8 mouse cellular contexts compared by ENCODE assay signal in the genomic region with DNA sequence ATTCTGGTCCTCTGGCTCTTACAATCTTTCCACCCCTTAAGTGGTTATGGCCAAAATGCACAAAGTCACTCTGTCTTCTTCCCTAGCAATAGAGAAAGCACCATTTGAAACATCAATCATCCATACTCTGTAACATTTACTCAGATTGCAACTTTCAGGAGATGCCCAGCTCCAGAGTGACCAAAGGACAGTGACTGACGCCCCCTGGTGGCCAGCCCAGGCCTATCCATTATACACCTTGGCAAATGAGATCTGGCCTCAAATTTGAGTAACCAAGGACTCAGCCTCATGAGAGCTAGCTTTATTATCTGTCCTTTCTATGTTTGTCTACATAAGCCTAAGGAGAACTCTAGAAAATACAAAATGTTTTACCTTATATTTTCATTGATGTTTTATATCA. TPM values are rescaled to one million over a fixed set of nuclear protein-coding genes. Genes with fewer than 3 reads are reported as not detected.
DNase-seq lines count a peak whose midpoint lies in the region; ATAC-seq and TF ChIP-seq lines count a peak whose summit lies in the region.
"Had no signal": no experiment of that assay in that cellular context is flagged by ENCODE, and none has a peak within 500 bp of the region (broad histone marks: within the 10 kb centered on the region; RNA-seq: fewer than 3 reads in every experiment).

No protein-coding gene starts in this region.

- no peak overlapping the region for H3K27ac ChIP-seq in ES-E14 (ENCODE audit: insufficient read depth, low read depth, low read length, poor library complexity, severe bottlenecking)
- no peak overlapping the region for H3K27ac ChIP-seq in testis, adult 2 months (ENCODE audit: control insufficient read depth, insufficient read depth, low read depth, low read length)
- H3K27ac ChIP-seq: heart, embryonic 15.5 days had no signal

- peak; percentile 68; the same call in 1 of the 2 replicates for ATAC-seq in common myeloid progenitor, adult 5-6 weeks (replicated peaks; ENCODE audit: low read depth, poor library complexity, severe bottlenecking)
- ATAC-seq in granulocyte monocyte progenitor cell, adult 5-6 weeks (replicated peaks; ENCODE audit: poor library complexity, severe bottlenecking): peak; percentile 65

- H3K4me1 ChIP-seq in ES-E14 (ENCODE audit: control insufficient read depth in 2 of 2, insufficient read depth in 2 of 2, low read length in 2 of 2, poor library complexity in 1 of 2): no peaks in the 10 kb centered on the region
- no peaks in the 10 kb centered on the region for H3K4me1 ChIP-seq in testis, adult 2 months (ENCODE audit: control insufficient read depth, insufficient read depth, low read length)
- H3K4me1 ChIP-seq: heart, embryonic 15.5 days had no signal

- no peak overlapping the region for H3K4me3 ChIP-seq in ES-E14 (ENCODE audit: insufficient read depth in 1 of 2, low read depth in 1 of 2, low read length in 2 of 2, poor library complexity in 1 of 2, severe bottlenecking in 1 of 2)
- H3K4me3 ChIP-seq in testis, adult 2 months (ENCODE audit: control insufficient read depth, low read depth, low read length): no peak overlapping the region
- H3K4me3 ChIP-seq: heart, embryonic 15.5 days had no signal

- H3K9ac ChIP-seq in ES-E14 (ENCODE audit: insufficient read depth, low read depth, low read length, poor library complexity, severe bottlenecking): no peak overlapping the region
- H3K9ac ChIP-seq: heart, embryonic 15.5 days had no signal

- DNase-seq in ES-E14 (ENCODE audit: low read depth, low spot score): no peak
- peak; percentile 64 to 75 for DNase-seq in adrenal gland, adult 18-20 months (ENCODE audit: low spot score in 2 of 2)
- DNase-seq in layer of hippocampus, adult 9-10 months (ENCODE audit: low spot score): peak; percentile 13
- peak; percentile 50 for DNase-seq in lung, postnatal 25 days (ENCODE audit: low spot score)

- peak; percentile 73; the same call in 1 of the 2 replicates for TF ChIP-seq CTCF in testis, adult 2 months (IDR thresholded peaks at IDR 0.05; ENCODE audit: control insufficient read depth, insufficient read depth, insufficient replicate concordance, low read depth, low read length)

- in situ Hi-C loops in ES-E14 (cut with MboI; ENCODE audit: low sequenced_read_pairs in 2 of 2, unreplicated experiment in 2 of 2): loop anchor here in 1 of 2 experiments (10.0 kb wide), 1 partner anchor 128 kb away; no protein-coding TSS in a partner anchor

- H3K36me3 ChIP-seq in ES-E14 (ENCODE audit: control insufficient read depth, insufficient read depth, low read length, poor library complexity, severe bottlenecking): no peaks in the 10 kb centered on the region
- H3K36me3 ChIP-seq in testis, adult 2 months (ENCODE audit: control insufficient read depth, insufficient read depth, low read length): no peaks in the 10 kb centered on the region
- H3K36me3 ChIP-seq: heart, embryonic 15.5 days had no signal

- no peaks in the 10 kb centered on the region for H3K9me3 ChIP-seq in ES-E14 (ENCODE audit: control insufficient read depth, insufficient read depth, low read depth, low read length)
- H3K9me3 ChIP-seq: heart, embryonic 15.5 days had no signal

- no peak for TF ChIP-seq POLR2A in testis, adult 2 months (IDR thresholded peaks at IDR 0.05; ENCODE audit: control insufficient read depth, low read depth, low read length)

- H3K27me3 ChIP-seq in testis, adult 2 months (ENCODE audit: control insufficient read depth, insufficient read depth, low read length): no peaks in the 10 kb centered on the region
- H3K27me3 ChIP-seq: heart, embryonic 15.5 days had no signal

TF ChIP-seq in ES-E14, 5 proteins besides CTCF, POLR2A, EP300 and RAD21:
- no peak for TF ChIP-seq CHD2 (IDR thresholded peaks at IDR 0.05; ENCODE audit: low read depth, low read length)
- no peak for TF ChIP-seq MAFK (IDR thresholded peaks at IDR 0.05; ENCODE audit: insufficient read depth, low read depth, low read length)
- TF ChIP-seq ZC3H11A (IDR thresholded peaks at IDR 0.05; ENCODE audit: borderline replicate concordance, low read depth, low read length): peak; percentile 70; the same call in 1 of the 2 replicates

RNA-seq across cellular contexts. Expression of a gene that starts 44.7 kb away (rescaled TPM):
- 0.58 and 0.76 TPM in 2 replicates for total RNA-seq in ES-E14 (2012; rRNA removed)
- total RNA-seq in adrenal gland, adult 18-20 months (2021): 10 to 100 TPM; 28.3 to 34.0 TPM
- total RNA-seq in common myeloid progenitor, adult 5-6 weeks (2017): not detected in 2 replicates
- not detected in 2 replicates for total RNA-seq in granulocyte monocyte progenitor cell, adult 5-6 weeks (2014; fragmentation: Nextera tagmentation)
- not detected in 2 replicates for total RNA-seq in granulocyte monocyte progenitor cell, adult 5-6 weeks (2017)
- 0.15 and 0.41 TPM in 2 replicates for polyA plus RNA-seq in testis, adult 2 months (2012; rRNA removed)

Comparison
In these comparisons a context has a peak if more than half of its experiments do, and no peak if none do; other contexts are left out.
1. RNA of a gene that starts 44.7 kb away (total RNA-seq): 28.3 to 34.0 TPM in adrenal gland, adult 18-20 months; 0.58 to 0.76 TPM in ES-E14, not detected in common myeloid progenitor, adult 5-6 weeks and not detected in granulocyte monocyte progenitor cell, adult 5-6 weeks; every median in the first group is over 10 times any median in the second.